Mouse (Mus musculus) ES-CJ7 (cell line): ENCODE data around the gene Gbgt1.
A peak's percentile ranks its signal among the peaks of the same experiment; 100 is the strongest.

Source experiments
- DNase-seq: peaks from one replicate; pipeline ENCODE4 v3.0.0; 2011; ENCODE audit warnings: low read depth, low spot score

Gene Gbgt1

GRCm38 (mm10) chr2:28528354-28528730, 31.7 kb downstream of the Gbgt1 start:
- DNase-seq: no peak

- no peak for DNase-seq
These were observed 33.2 kb downstream of the Gbgt1 start for GRCm38 (mm10) chr2:28529856-28530255.

- DNase-seq: no peak
These were observed 33.6 kb downstream of the Gbgt1 start for GRCm38 (mm10) chr2:28530311-28530710.

GRCm38 (mm10) chr2:28532938-28533771, 36.5 kb downstream of the Gbgt1 start:
- DNase-seq: peak; percentile 71

- DNase-seq: no peak
These were observed 37.3 kb downstream of the Gbgt1 start for GRCm38 (mm10) chr2:28533901-28534435.

GRCm38 (mm10) chr2:28534436-28535262, 38.0 kb downstream of the Gbgt1 start:
- DNase-seq: no peak

GRCm38 (mm10) chr2:28535263-28535540, 38.5 kb downstream of the Gbgt1 start:
- DNase-seq: no peak

- DNase-seq: no peak
These were observed 39.0 kb downstream of the Gbgt1 start for GRCm38 (mm10) chr2:28535650-28536049.

GRCm38 (mm10) chr2:28536166-28536565, 39.5 kb downstream of the Gbgt1 start:
- DNase-seq: no peak

- DNase-seq: no peak
These were observed 40.3 kb downstream of the Gbgt1 start for GRCm38 (mm10) chr2:28536766-28537633.

GRCm38 (mm10) chr2:28537634-28537920, 40.9 kb downstream of the Gbgt1 start:
- DNase-seq: no peak

GRCm38 (mm10) chr2:28537995-28538816, 41.5 kb downstream of the Gbgt1 start:
- DNase-seq: no peak

GRCm38 (mm10) chr2:28538817-28539128, 42.1 kb downstream of the Gbgt1 start:
- no peak for DNase-seq

GRCm38 (mm10) chr2:28539206-28539605, 42.5 kb downstream of the Gbgt1 start:
- DNase-seq: no peak

GRCm38 (mm10) chr2:28539949-28540348, 43.3 kb downstream of the Gbgt1 start:
- no peak for DNase-seq

- no peak for DNase-seq
These were observed 44.0 kb downstream of the Gbgt1 start for GRCm38 (mm10) chr2:28540587-28541227.

- no peak for DNase-seq
These were observed 47.2 kb downstream of the Gbgt1 start for GRCm38 (mm10) chr2:28543894-28544293.

GRCm38 (mm10) chr2:28545976-28546375, 49.3 kb downstream of the Gbgt1 start:
- DNase-seq: no peak

- no peak for DNase-seq
These were observed 49.9 kb downstream of the Gbgt1 start for GRCm38 (mm10) chr2:28546560-28546959.

GRCm38 (mm10) chr2:28547237-28548172, 50.8 kb downstream of the Gbgt1 start:
- peak; percentile 81 for DNase-seq
